Mouse (Mus musculus) gonadal fat pad, adult 2 months (tissue): ENCODE measurements around the gene Tnfrsf18. TPM values are rescaled to one million over a fixed set of nuclear protein-coding genes. Genes with fewer than 3 reads are reported as not detected.

Source experiments
- DNase-seq: peaks from one replicate; pipeline ENCODE4 v3.0.0-alpha.2; 2012; ENCODE audit warnings: low read depth
- polyA plus RNA-seq: library from polyadenylated mRNA; depleted of rRNA; stranded (reverse); fragments of >200 nt; gene quantifications from 2 replicates; pipeline ENCODE4 v1.2.3, GENCODE M21; 2012; rRNA removed

The Tnfrsf18 gene
- polyA plus RNA-seq, 1 experiment: 3.5 TPM

GRCm38 (mm10) chr4:156076911-156077382 lies 51.0 kb downstream of the Tnfrsf18 start:
- no peak for DNase-seq

GRCm38 (mm10) chr4:156077499-156078301 lies 51.7 kb downstream of the Tnfrsf18 start:
- DNase-seq: no peak

Other genes starting within 250 kb of the Tnfrsf18 start
- gene Tmem88b, start 240.3 kb upstream of the Tnfrsf18 start, polyA plus RNA-seq: 2.4 and 4.7 TPM in 2 replicates
- 1.9 and 2.6 TPM in 2 replicates for gene Ankrd65, start 235.7 kb upstream of the Tnfrsf18 start, polyA plus RNA-seq
- gene Mrpl20, start 223.3 kb upstream of the Tnfrsf18 start, polyA plus RNA-seq: 71.2 and 101 TPM in 2 replicates
- gene Ccnl2, start 213.7 kb upstream of the Tnfrsf18 start, polyA plus RNA-seq: 63.7 and 69.3 TPM in 2 replicates
- 122 and 145 TPM in 2 replicates for gene Aurkaip1, start 194.9 kb upstream of the Tnfrsf18 start, polyA plus RNA-seq
- gene Mxra8, start 186.5 kb upstream of the Tnfrsf18 start, polyA plus RNA-seq: 156 and 190 TPM in 2 replicates
- gene Dvl1, start 178.8 kb upstream of the Tnfrsf18 start, polyA plus RNA-seq: 124 and 139 TPM in 2 replicates
- 0.34 and 0.43 TPM in 2 replicates for gene Tas1r3, start 162.8 kb upstream of the Tnfrsf18 start, polyA plus RNA-seq
- 30.8 and 31.0 TPM in 2 replicates for gene Cptp, start 156.7 kb upstream of the Tnfrsf18 start, polyA plus RNA-seq
- gene Ints11, start 156.6 kb upstream of the Tnfrsf18 start, polyA plus RNA-seq: 33.7 and 36.5 TPM in 2 replicates
- gene Pusl1, start 134.4 kb upstream of the Tnfrsf18 start, polyA plus RNA-seq: 44.0 and 49.9 TPM in 2 replicates
- 27.7 and 28.2 TPM in 2 replicates for gene Acap3, start 134.3 kb upstream of the Tnfrsf18 start, polyA plus RNA-seq
- gene Ube2j2, start 82.3 kb upstream of the Tnfrsf18 start, polyA plus RNA-seq: 47.7 and 53.3 TPM in 2 replicates
- gene C1qtnf12, start 63.8 kb upstream of the Tnfrsf18 start, polyA plus RNA-seq: 131 and 135 TPM in 2 replicates
- 8.8 and 9.6 TPM in 2 replicates for gene B3galt6, start 33.5 kb upstream of the Tnfrsf18 start, polyA plus RNA-seq
- gene Sdf4, start 33.3 kb upstream of the Tnfrsf18 start, polyA plus RNA-seq: 119 and 131 TPM in 2 replicates
- gene Tnfrsf4, start 12.3 kb upstream of the Tnfrsf18 start, polyA plus RNA-seq: 3.5 and 3.8 TPM in 2 replicates
- gene Ttll10, start 33.2 kb downstream of the Tnfrsf18 start, polyA plus RNA-seq: 17.0 and 21.7 TPM in 2 replicates
- 23.5 and 23.8 TPM in 2 replicates for gene 9430015G10Rik, start 83.8 kb downstream of the Tnfrsf18 start, polyA plus RNA-seq
- 0.58 and 0.86 TPM in 2 replicates for gene Rnf223, start 104.3 kb downstream of the Tnfrsf18 start, polyA plus RNA-seq
- gene Agrn, start 171.3 kb downstream of the Tnfrsf18 start, polyA plus RNA-seq: 71.1 and 73.9 TPM in 2 replicates
- gene Isg15, start 174.7 kb downstream of the Tnfrsf18 start, polyA plus RNA-seq: 10.5 and 11.0 TPM in 2 replicates
- gene AW011738, start 177.1 kb downstream of the Tnfrsf18 start, polyA plus RNA-seq: 3.5 and 6.4 TPM in 2 replicates
- gene Perm1, start 189.7 kb downstream of the Tnfrsf18 start, polyA plus RNA-seq: 0.55 and 0.75 TPM in 2 replicates
- 37.5 and 39.1 TPM in 2 replicates for gene Plekhn1, start 208.7 kb downstream of the Tnfrsf18 start, polyA plus RNA-seq
- 54.6 and 67.1 TPM in 2 replicates for gene Noc2l, start 209.8 kb downstream of the Tnfrsf18 start, polyA plus RNA-seq
- gene Samd11, start 229.5 kb downstream of the Tnfrsf18 start, polyA plus RNA-seq: 0.47 and 2.2 TPM in 2 replicates